ENCODE assay signal across 1 mouse cellular context in genomic region chr1:143777558-143778218, GRCm38 (mm10).
TF ChIP-seq lines count a peak whose summit lies in the region.

No protein-coding gene starts in this region.

TF ChIP-seq in MEL, 35 proteins besides CTCF, POLR2A, EP300 and RAD21 (continued from another document):
- TF ChIP-seq NELFE (IDR thresholded peaks at IDR 0.05; ENCODE audit: low read depth, low read length) (peak; percentile 22; the same call in 1 of the 2 replicates), E2F4 (IDR thresholded peaks at IDR 0.05; ENCODE audit: borderline replicate concordance, low read depth, low read length) (peak; percentile 85), BHLHE40 (IDR thresholded peaks at IDR 0.05; ENCODE audit: borderline replicate concordance, low read depth, low read length) (no peak), TBP (IDR thresholded peaks at IDR 0.05; ENCODE audit: low read depth, low read length) (peak; percentile 71; the same call in 1 of the 2 replicates), MYC (IDR thresholded peaks at IDR 0.05; ENCODE audit: low read depth, low read length) (peak; percentile 77), RCOR1 (IDR thresholded peaks at IDR 0.05; ENCODE audit: low read depth, low read length) (0 out of 2 replicates have a peak, but pooled peaks have one; percentile 27), NRF1 (IDR thresholded peaks at IDR 0.05; ENCODE audit: insufficient read depth, low read depth, low read length, poor library complexity, severe bottlenecking) (no peak), SIN3A (IDR thresholded peaks at IDR 0.05; ENCODE audit: low read length) (peak; percentile 14), POLR2AphosphoS2 (IDR thresholded peaks at IDR 0.05; ENCODE audit: low read length) (peak; percentile 2; the same call in 1 of the 2 replicates), USF1 (IDR thresholded peaks at IDR 0.05; ENCODE audit: low read depth, low read length) (0 out of 2 replicates have a peak, but pooled peaks have one; percentile 25), ZC3H11A (IDR thresholded peaks at IDR 0.05; ENCODE audit: low read depth, low read length) (no peak), CHD1 (IDR thresholded peaks at IDR 0.05; ENCODE audit: low read depth, low read length) (peak; percentile 93; the same call in 1 of the 2 replicates), JUND (IDR thresholded peaks at IDR 0.05; ENCODE audit: low read depth, low read length) (no peak), MYB (IDR thresholded peaks at IDR 0.05; ENCODE audit: low read depth, low read length) (0 out of 2 replicates have a peak, but pooled peaks have one; percentile 28), GATA1 (IDR thresholded peaks at IDR 0.05; ENCODE audit: low read depth, low read length) (peak; percentile 76), MXI1 (IDR thresholded peaks at IDR 0.05; ENCODE audit: low read depth, low read length) (peak; percentile 64), MAFK (IDR thresholded peaks at IDR 0.05; ENCODE audit: borderline replicate concordance, low read depth, low read length) (no peak), POLR2AphosphoS5 (IDR thresholded peaks at IDR 0.05; ENCODE audit: borderline replicate concordance, low read depth, low read length) (no peak), TCF12 (IDR thresholded peaks at IDR 0.05; ENCODE audit: low read depth, low read length) (peak; percentile 36), ZNF384 (IDR thresholded peaks at IDR 0.05; ENCODE audit: low read depth, low read length) (no peak), MEF2A (IDR thresholded peaks at IDR 0.05; ENCODE audit: extremely low read depth, insufficient replicate concordance, low read depth, low read length, poor library complexity, severe bottlenecking) (no peak), ZKSCAN1 (IDR thresholded peaks at IDR 0.05; ENCODE audit: low read depth, low read length) (no peak), ZMIZ1 (IDR thresholded peaks at IDR 0.05; ENCODE audit: low read depth, low read length) (no peak)
